21 mouse cellular contexts compared by ENCODE assay signal in genomic region chr1:174909834-174910233, GRCm38 (mm10). TPM values are rescaled to one million over a fixed set of nuclear protein-coding genes. Genes with fewer than 3 reads are reported as not detected.
DNase-seq lines count a peak whose midpoint lies in the region; ATAC-seq and TF ChIP-seq lines count a peak whose summit lies in the region.
"Had no signal": no experiment of that assay in that cellular context is flagged by ENCODE, and none has a peak within 500 bp of the region (broad histone marks: within the 10 kb centered on the region; RNA-seq: fewer than 3 reads in every experiment).

No protein-coding gene starts in this region.

- 71% methylated on average over 3 of the region's 3 CpGs for WGBS in limb, embryonic 14.5 days
- 94% methylated on average over 3 of the region's 3 CpGs for WGBS in limb, embryonic 10.5 days

- TF ChIP-seq POLR2A in limb, embryonic 14.5 days (IDR thresholded peaks at IDR 0.05; ENCODE audit: borderline replicate concordance, extremely low read depth, insufficient read depth, insufficient read length), result no peak
- no peak for TF ChIP-seq POLR2A in embryonic fibroblast, embryonic 13.5 days (IDR thresholded peaks at IDR 0.05; ENCODE audit: low read depth, low read length)

- no peak overlapping the region for H3K4me3 ChIP-seq in limb, embryonic 14.5 days (replicated peaks; ENCODE audit: low read length)
- no peak overlapping the region for H3K4me3 ChIP-seq in limb, embryonic 10.5 days
- no peak overlapping the region for H3K4me3 ChIP-seq in embryonic fibroblast, embryonic 13.5 days (ENCODE audit: insufficient read depth, low read length)
- H3K4me3 ChIP-seq: embryonic facial prominence, embryonic 13.5 days; embryonic facial prominence, embryonic 15.5 days; forebrain, embryonic 13.5 days; forebrain, embryonic 15.5 days had no signal

- no peak overlapping the region for H3K4me2 ChIP-seq in limb, embryonic 14.5 days (replicated peaks; ENCODE audit: low read depth, low read length, severe bottlenecking)
- H3K4me2 ChIP-seq: embryonic facial prominence, embryonic 13.5 days; embryonic facial prominence, embryonic 15.5 days; forebrain, embryonic 13.5 days; forebrain, embryonic 15.5 days had no signal

- no peaks in the 10 kb centered on the region for H3K27me3 ChIP-seq in limb, embryonic 14.5 days (ENCODE audit: control insufficient read depth, insufficient read depth, low read length)
- no peaks in the 10 kb centered on the region for H3K27me3 ChIP-seq in limb, embryonic 10.5 days (ENCODE audit: low read depth, poor library complexity, severe bottlenecking)
- H3K27me3 ChIP-seq: embryonic facial prominence, embryonic 13.5 days; embryonic facial prominence, embryonic 15.5 days; forebrain, embryonic 13.5 days; forebrain, embryonic 15.5 days had no signal

- H3K36me3 ChIP-seq in limb, embryonic 14.5 days (ENCODE audit: control insufficient read depth, insufficient read depth, low read length), result no peaks in the 10 kb centered on the region
- H3K36me3 ChIP-seq in limb, embryonic 10.5 days, result no peaks in the 10 kb centered on the region
- H3K36me3 ChIP-seq: embryonic facial prominence, embryonic 13.5 days; embryonic facial prominence, embryonic 15.5 days; forebrain, embryonic 15.5 days had no signal

- H3K9me3 ChIP-seq in limb, embryonic 14.5 days (ENCODE audit: control insufficient read depth, low read length), result no peaks in the 10 kb centered on the region
- H3K9me3 ChIP-seq in limb, embryonic 10.5 days (replicated peaks), result no peaks in the 10 kb centered on the region
- H3K9me3 ChIP-seq: embryonic facial prominence, embryonic 13.5 days; embryonic facial prominence, embryonic 15.5 days; forebrain, embryonic 13.5 days; forebrain, embryonic 15.5 days had no signal

- no peak overlapping the region for H3K27ac ChIP-seq in limb, embryonic 14.5 days (replicated peaks; ENCODE audit: low read depth, low read length)
- H3K27ac ChIP-seq in limb, embryonic 10.5 days, result no peak overlapping the region
- H3K27ac ChIP-seq in embryonic fibroblast, embryonic 13.5 days (ENCODE audit: insufficient read depth, low read length), result peak overlapping the region; percentile 40
- H3K27ac ChIP-seq: embryonic facial prominence, embryonic 13.5 days; embryonic facial prominence, embryonic 15.5 days; forebrain, embryonic 13.5 days; forebrain, embryonic 15.5 days had no signal

- no peak for TF ChIP-seq CTCF in embryonic fibroblast, embryonic 13.5 days (IDR thresholded peaks at IDR 0.05; ENCODE audit: borderline replicate concordance, insufficient read depth, low read length)

- H3K9ac ChIP-seq in limb, embryonic 14.5 days (ENCODE audit: low read depth, low read length, severe bottlenecking), result no peak overlapping the region
- H3K9ac ChIP-seq: embryonic facial prominence, embryonic 13.5 days; embryonic facial prominence, embryonic 15.5 days; forebrain, embryonic 13.5 days; forebrain, embryonic 15.5 days; forebrain, postnatal 0 days had no signal

- no peak for DNase-seq in limb, embryonic 14.5 days (ENCODE audit: low spot score)
- DNase-seq in limb, embryonic 10.5 days (ENCODE audit: low spot score), result no peak
- DNase-seq in cerebellum, postnatal 25 days, result no peak
- DNase-seq in gastrocnemius, adult 8-10 months (ENCODE audit: low spot score in 2 of 2), result no peak
- DNase-seq: adrenal gland, adult 2 months; adrenal gland, postnatal 10 days; adrenal gland, postnatal 25 days; cerebellum, adult 11-12 months; cerebellum, adult 2 months; cerebellum, adult 9-10 months; cerebellum, postnatal 10 days; cerebellum, postnatal 36 days; embryo, embryonic 11 days; forebrain, postnatal 0 days had no signal

- no peaks in the 10 kb centered on the region for H3K4me1 ChIP-seq in limb, embryonic 14.5 days (ENCODE audit: control insufficient read depth, insufficient read depth, low read length)
- no peaks in the 10 kb centered on the region for H3K4me1 ChIP-seq in limb, embryonic 10.5 days
- no peaks in the 10 kb centered on the region for H3K4me1 ChIP-seq in embryonic fibroblast, embryonic 13.5 days (ENCODE audit: control insufficient read depth, insufficient read depth, low read length)
- H3K4me1 ChIP-seq: embryonic facial prominence, embryonic 13.5 days; embryonic facial prominence, embryonic 15.5 days; forebrain, embryonic 13.5 days; forebrain, embryonic 15.5 days had no signal

- ATAC-seq in limb, embryonic 14.5 days (ENCODE audit: low FRiP score, low read depth), result peak; percentile 19; the same call in 1 of the 2 replicates
- ATAC-seq: forebrain, embryonic 13.5 days; forebrain, embryonic 15.5 days; forebrain, postnatal 0 days had no signal

RNA-seq across cellular contexts. Expression of gene Grem2, which starts 11.8 kb away (rescaled TPM):
- 6.2 and 6.4 TPM in 2 replicates for polyA plus RNA-seq in limb, embryonic 14.5 days (2012; rRNA removed)
- 1.7 and 2.2 TPM in 2 replicates for polyA plus RNA-seq in limb, embryonic 14.5 days (2014; fragmentation: Nextera tagmentation; extraction: Ambion mirVana)
- polyA plus RNA-seq in limb, embryonic 10.5 days (2016; fragmentation: Nextera tagmentation; extraction: Ambion mirVana), result 0.10 and 0.26 TPM in 2 replicates
- polyA plus RNA-seq in embryonic fibroblast, embryonic 13.5 days (2011; ENCODE audit: insufficient read length, low read depth, missing spikeins), result 94.6 and 113 TPM in 2 replicates
- total RNA-seq in gastrocnemius, adult 8-10 months (2022), result 10 to 100 TPM in 2 of 4 experiments, 1 to 10 TPM in 2; 5.2 to 17.3 (median 9.4) TPM
- total RNA-seq: common myeloid progenitor, adult 5-6 weeks; MEL had no signal

Comparison
In these comparisons a context has a peak if more than half of its experiments do, and no peak if none do; other contexts are left out.
1. RNA of gene Grem2, which starts 11.8 kb away (polyA plus RNA-seq): 94.6 to 113 TPM in embryonic fibroblast, embryonic 13.5 days; 1.7 to 6.4 TPM in limb, embryonic 14.5 days and 0.10 to 0.26 TPM in limb, embryonic 10.5 days; every median in the first group is over 10 times any median in the second.